Mouse (Mus musculus) olfactory bulb, adult 2 months (tissue): ENCODE measurements at regions not wholly inside any gene's neighbourhood (a gene's known extent, or its start where the extent isn't known, plus 50 kb on each side); places are given as distances from the start of the nearest gene placed in this dataset.

Experiments used
- CTCF ChIP-seq: fragments of 200-500 bp; IDR thresholded peaks from 2 replicates; pipeline ENCODE4 v1.5.1; 2012; ENCODE audit warnings: low read depth, mild to moderate bottlenecking, low read length, moderate library complexity; ENCODE audit not compliant: insufficient read depth
- POLR2A ChIP-seq: fragments of 200-500 bp; IDR thresholded peaks from 2 replicates; pipeline ENCODE4 v1.6.1; 2012; ENCODE audit warnings: mild to moderate bottlenecking, low read depth, low read length, moderate library complexity; ENCODE audit not compliant: insufficient read depth

DNA sequence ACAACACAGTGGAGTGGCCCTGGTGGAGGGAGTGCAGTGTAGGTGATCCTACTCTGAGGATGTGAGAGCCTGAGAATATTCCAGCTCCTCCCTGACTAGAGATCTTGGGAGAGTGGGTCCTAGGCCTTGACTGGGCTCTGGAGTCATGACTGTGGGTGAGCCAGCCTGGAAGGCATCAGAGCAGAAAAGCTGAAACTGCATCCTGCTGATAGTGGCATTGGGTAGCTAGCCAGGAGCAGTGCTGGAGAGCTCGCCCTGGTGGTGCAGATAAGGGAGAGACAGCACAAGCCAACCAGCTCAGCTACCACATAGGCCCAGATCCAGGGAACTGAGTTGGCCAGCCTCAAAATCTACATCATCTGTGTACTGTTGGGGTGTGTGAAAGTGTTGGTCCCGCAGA, 58.8 kb upstream of the Kcna4 start:
- TF ChIP-seq POLR2A: no peak
- TF ChIP-seq CTCF: no peak
